Mouse (Mus musculus) bone marrow macrophage, adult 2 months (primary cell): ENCODE results near the gene Aldh1a1. TPM values are rescaled to one million over a fixed set of nuclear protein-coding genes. Genes with fewer than 3 reads are reported as not detected.
"Not testable (repeated sequence)": the region's sequence is repeated elsewhere in the genome, so short reads cannot be mapped to it uniquely, and the experiment has no call there.

Source experiments
- H3K27ac ChIP-seq: 2 replicates; pipeline ENCODE4 v1.5.1; 2012; ENCODE audit warnings: low read depth, low read length; ENCODE audit not compliant: insufficient read depth
- H3K4me1 ChIP-seq: 2 replicates; pipeline ENCODE4 v1.6.1; 2012; ENCODE audit warnings: low read length; ENCODE audit not compliant: control insufficient read depth, insufficient read depth
- H3K4me3 ChIP-seq: 2 replicates; pipeline ENCODE4 v1.5.1; 2012; ENCODE audit warnings: mild to moderate bottlenecking, low read length, moderate library complexity; ENCODE audit not compliant: insufficient read depth
- CTCF ChIP-seq: IDR thresholded peaks from 2 replicates; pipeline ENCODE4 v1.5.1; 2012; ENCODE audit warnings: low read depth, mild to moderate bottlenecking, low read length, moderate library complexity
- POLR2A ChIP-seq: IDR thresholded peaks from 2 replicates; pipeline ENCODE4 v1.6.1; 2012; ENCODE audit warnings: mild to moderate bottlenecking, low read depth, low read length, borderline replicate concordance
- polyA plus RNA-seq: library from polyadenylated mRNA; stranded (reverse); fragments of >200 nt; gene quantifications from 2 replicates; pipeline ENCODE4 v1.2.4, GENCODE M21; 2012; ENCODE audit not compliant: missing spikeins, insufficient read depth, insufficient read length

Aldh1a1 gene
- polyA plus RNA-seq, 1 experiment = not detected

GRCm38 (mm10) chr19:20599951-20600350 is 107.4 kb downstream of the Aldh1a1 start:
- Histone ChIP-seq H3K4me1 (no peaks in the 10 kb centered on the region), H3K4me3 (no peak overlapping the region), H3K27ac (no peak overlapping the region)
- no peak for TF ChIP-seq POLR2A
- no peak for TF ChIP-seq CTCF

- TF ChIP-seq CTCF = no peak
- TF ChIP-seq POLR2A = no peak
- no peak overlapping the region for H3K4me3 ChIP-seq
- H3K27ac ChIP-seq = no peak overlapping the region
- H3K4me1 ChIP-seq = no peaks in the 10 kb centered on the region
These were observed 109.2 kb downstream of the Aldh1a1 start for GRCm38 (mm10) chr19:20601739-20602138.

DNA sequence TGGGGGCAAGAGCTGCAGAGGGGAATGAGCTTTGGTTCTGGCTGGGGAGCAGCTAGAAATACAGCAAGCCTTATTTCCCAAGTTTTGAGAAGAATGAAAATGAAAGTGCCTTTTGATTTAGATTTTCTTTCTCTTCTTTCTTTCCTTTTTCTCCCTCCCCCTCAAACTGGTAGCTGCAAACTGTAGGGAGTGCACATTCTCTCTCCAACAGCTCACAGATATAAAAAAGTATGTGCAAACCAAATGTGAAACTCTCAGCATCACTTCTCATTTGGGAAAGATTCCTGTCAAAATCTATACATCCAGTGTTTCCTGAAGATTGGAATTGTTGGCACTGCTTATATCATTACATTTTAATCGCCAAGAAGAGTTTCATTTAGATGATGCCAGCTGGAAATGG is 110.7 kb downstream of the Aldh1a1 start:
- Histone ChIP-seq H3K4me3 (no peak overlapping the region), H3K27ac (no peak overlapping the region), H3K4me1 (no peaks in the 10 kb centered on the region)
- TF ChIP-seq POLR2A = no peak
- no peak for TF ChIP-seq CTCF

- no peak overlapping the region for H3K4me3 ChIP-seq
These were observed 111.4 kb downstream of the Aldh1a1 start for GRCm38 (mm10) chr19:20603866-20604265.

DNA sequence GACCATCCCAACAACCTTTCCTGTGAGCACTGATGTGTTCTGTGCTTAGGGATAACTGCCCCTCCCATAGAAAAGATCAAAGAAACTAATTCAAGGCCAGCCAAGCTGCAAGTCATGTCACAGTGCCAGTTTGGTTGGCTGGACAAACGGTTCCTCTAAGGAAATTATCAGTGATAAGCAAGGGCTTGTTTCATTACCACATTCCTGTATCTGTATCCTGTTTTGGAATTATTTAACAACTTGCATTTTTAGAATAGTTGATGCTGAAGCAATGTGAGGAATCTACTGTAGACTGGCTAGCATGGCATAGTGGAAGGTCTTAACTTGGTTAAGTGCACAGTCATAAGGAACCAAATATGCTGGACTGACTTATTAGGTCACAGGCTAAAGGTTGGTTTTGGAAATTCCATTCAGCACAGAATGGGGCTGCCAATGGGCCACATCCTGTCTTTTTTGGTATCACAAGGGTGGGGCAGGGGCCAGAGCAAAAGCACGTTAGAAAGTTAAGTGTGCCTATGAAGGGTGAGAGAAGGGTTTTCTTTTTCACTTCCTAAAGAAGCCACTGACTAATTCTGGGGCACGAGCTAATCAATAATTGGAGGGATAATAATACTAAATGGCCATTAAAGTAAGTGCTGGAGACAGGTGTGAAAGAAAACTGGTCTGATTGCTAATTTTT is 121.9 kb downstream of the Aldh1a1 start:
- TF ChIP-seq POLR2A = no peak
- TF ChIP-seq CTCF = no peak
- Histone ChIP-seq H3K27ac (no peak overlapping the region), H3K4me3 (no peak overlapping the region), H3K4me1 (no peaks in the 10 kb centered on the region)

More at GRCm38 (mm10) chr19:20603866-20604265, 111.4 kb downstream of the Aldh1a1 start:
- TF ChIP-seq CTCF (no peak), POLR2A (no peak)
- no peak overlapping the region for H3K27ac ChIP-seq
- no peaks in the 10 kb centered on the region for H3K4me1 ChIP-seq

DNA sequence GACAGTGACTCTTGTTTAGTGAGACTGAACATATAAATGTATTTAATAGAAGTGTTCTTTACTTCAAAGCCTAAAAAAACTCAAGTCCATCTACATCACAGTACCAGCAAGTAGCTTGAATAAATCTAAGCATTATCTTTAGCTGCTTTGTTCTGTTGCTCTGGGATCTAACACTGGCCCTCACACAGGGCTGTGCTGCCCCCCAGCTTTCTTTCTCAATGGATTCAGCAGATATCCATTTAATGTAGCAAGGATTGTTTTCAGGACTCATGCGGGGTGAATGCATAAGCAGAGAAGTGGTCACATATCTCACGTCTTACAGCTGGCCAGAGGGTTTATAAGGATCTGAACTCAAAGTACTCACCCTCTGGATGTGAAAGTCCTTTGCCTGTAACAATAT is 129.9 kb downstream of the Aldh1a1 start:
- no peak for TF ChIP-seq CTCF
- TF ChIP-seq POLR2A = no peak

GRCm38 (mm10) chr19:20623416-20623815 is 130.9 kb downstream of the Aldh1a1 start:
- Histone ChIP-seq H3K4me1 (no peaks in the 10 kb centered on the region), H3K27ac (no peak overlapping the region), H3K4me3 (no peak overlapping the region)
- TF ChIP-seq CTCF = no peak
- no peak for TF ChIP-seq POLR2A

More for the DNA sequence above, 129.9 kb downstream of the Aldh1a1 start:
- Histone ChIP-seq H3K4me3 (no peak overlapping the region), H3K4me1 (no peaks in the 10 kb centered on the region), H3K27ac (no peak overlapping the region)

DNA sequence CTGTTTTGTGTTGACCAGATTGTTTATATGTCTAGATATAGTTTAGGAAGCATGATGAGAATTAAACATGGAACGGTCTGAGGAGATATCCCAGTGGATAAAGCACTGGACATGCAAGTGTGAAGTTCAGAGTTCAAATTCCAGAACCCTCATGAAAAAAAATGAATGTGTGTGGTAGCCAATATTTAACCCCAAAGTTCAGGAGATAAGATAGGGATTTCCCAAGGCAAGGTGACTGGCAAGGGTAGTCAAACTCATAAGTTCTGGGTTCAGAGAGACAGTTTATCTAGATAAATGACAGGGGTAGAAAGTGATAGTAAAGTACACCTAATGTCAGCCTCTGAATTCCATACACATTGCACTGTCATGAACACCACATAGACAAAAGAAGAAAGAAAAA is 138.5 kb downstream of the Aldh1a1 start:
- no peak overlapping the region for H3K27ac ChIP-seq
- TF ChIP-seq CTCF (no peak), POLR2A (no peak)

DNA sequence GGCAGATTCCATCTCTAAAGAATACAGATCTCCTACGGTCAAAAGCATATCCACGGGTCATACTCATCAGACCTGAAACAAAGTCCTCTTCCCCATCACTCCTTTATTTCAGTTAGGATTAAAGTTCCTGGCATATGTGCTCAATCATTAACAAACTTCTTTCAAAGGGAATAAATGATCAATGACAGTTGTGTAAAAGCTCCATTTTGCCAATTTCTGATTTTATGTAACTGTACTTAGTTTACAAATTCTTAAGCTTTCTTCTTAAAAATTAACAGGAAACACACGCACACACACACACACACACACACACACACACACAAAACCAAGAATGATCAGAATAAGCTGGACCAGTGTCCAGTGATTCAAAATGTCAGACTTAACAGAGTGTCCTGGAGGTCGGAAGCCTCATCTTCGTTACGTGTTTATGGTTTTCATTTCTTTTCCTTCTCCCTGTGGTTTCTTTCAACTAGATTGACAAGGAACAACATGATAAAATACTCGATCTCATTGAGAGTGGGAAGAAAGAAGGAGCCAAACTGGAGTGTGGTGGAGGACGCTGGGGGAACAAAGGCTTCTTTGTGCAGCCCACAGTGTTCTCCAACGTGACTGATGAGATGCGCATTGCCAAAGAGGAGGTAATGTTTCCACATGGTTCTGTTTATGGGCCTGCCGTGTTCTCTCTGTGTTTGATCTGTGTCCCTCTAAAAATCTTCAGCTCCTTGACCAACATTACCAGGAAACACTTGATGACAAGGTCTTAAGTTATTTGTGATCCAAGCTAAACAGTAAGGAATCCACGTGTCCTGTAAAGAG is 141.6 kb downstream of the Aldh1a1 start:
- H3K4me3 ChIP-seq = no peak overlapping the region
- H3K27ac ChIP-seq = no peak overlapping the region
- TF ChIP-seq CTCF (no peak), POLR2A (no peak)
- no peaks in the 10 kb centered on the region for H3K4me1 ChIP-seq

More for the DNA sequence above, 138.5 kb downstream of the Aldh1a1 start:
- Histone ChIP-seq H3K4me1 (no peaks in the 10 kb centered on the region), H3K4me3 (no peak overlapping the region)

GRCm38 (mm10) chr19:20644346-20644745 is 151.8 kb downstream of the Aldh1a1 start:
- Histone ChIP-seq H3K27ac (no peak overlapping the region), H3K4me1 (no peaks in the 10 kb centered on the region), H3K4me3 (no peak overlapping the region)
- no peak for TF ChIP-seq POLR2A
- no peak for TF ChIP-seq CTCF

DNA sequence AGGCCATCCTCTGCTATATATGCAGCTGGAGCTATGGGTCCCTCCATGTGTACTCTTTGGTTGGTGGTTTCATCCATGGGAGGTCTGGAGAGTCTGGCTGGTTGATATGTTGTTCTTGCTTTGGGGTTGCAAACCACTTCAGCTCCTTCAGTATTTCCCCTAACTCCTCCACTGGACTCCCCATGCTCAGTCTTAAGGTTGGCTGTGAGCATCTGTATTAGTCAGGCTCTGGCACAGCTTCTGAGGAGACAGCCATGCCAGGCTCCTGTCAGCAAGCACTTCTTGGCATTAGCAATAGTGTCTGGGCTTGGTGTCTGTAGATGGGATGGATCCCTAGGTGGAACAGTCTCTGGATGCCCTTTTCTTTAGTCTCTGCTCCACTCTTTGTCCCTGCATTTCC is 155.0 kb downstream of the Aldh1a1 start:
- not testable (repeated sequence) for H3K27ac ChIP-seq, H3K4me3 ChIP-seq, H3K4me1 ChIP-seq
